Mouse (Mus musculus): ENCODE results near the gene Lhfpl5. TPM values are rescaled to one million over a fixed set of nuclear protein-coding genes. Genes with fewer than 3 reads are reported as not detected.
A peak's percentile ranks its signal among the peaks of the same experiment; 100 is the strongest.

The Lhfpl5 gene
- total RNA-seq, 2 experiments from 2014 or later: not detected

- Histone ChIP-seq H3K4me3 (no peak overlapping the region), H3K27ac (no peak overlapping the region)
- intact Hi-C loops (cut with DNase I): no loop called here
- no peak for TF ChIP-seq CTCF (IDR thresholded peaks at IDR 0.05)
- DNase-seq: no peak
Observed at GRCm38 (mm10) chr17:28618775-28619174, 43.3 kb downstream of the Lhfpl5 start.

GRCm38 (mm10) chr17:28621381-28622299 is 46.2 kb downstream of the Lhfpl5 start:
- intact Hi-C loops (cut with DNase I): no loop called here
- TF ChIP-seq CTCF (IDR thresholded peaks at IDR 0.05): no peak
- Histone ChIP-seq H3K27ac (peak overlapping the region; percentile 93), H3K4me3 (peak overlapping the region; percentile 89)
- DNase-seq: peak; percentile 62

- no peak for TF ChIP-seq CTCF (IDR thresholded peaks at IDR 0.05)
- Histone ChIP-seq H3K4me3 (peak within 1 kb of the TSS; percentile 89), H3K27ac (peak within 1 kb of the TSS; percentile 93)
- intact Hi-C loops (cut with DNase I): no loop called here
- DNase-seq: peak; percentile 96
Observed at GRCm38 (mm10) chr17:28622300-28622759, 46.9 kb downstream of the Lhfpl5 start, which contains the start of gene Srpk1. Gene Srpk1, minus strand, starts transcription at chr17:28622709.

- Histone ChIP-seq H3K27ac (no peak overlapping the region), H3K4me3 (no peak overlapping the region)
- intact Hi-C loops (cut with DNase I): no loop called here
- no peak for TF ChIP-seq CTCF (IDR thresholded peaks at IDR 0.05)
- DNase-seq: no peak
Observed at GRCm38 (mm10) chr17:28624841-28625240, 49.4 kb downstream of the Lhfpl5 start.

- Histone ChIP-seq H3K27ac (no peak overlapping the region), H3K4me3 (no peak overlapping the region)
- TF ChIP-seq CTCF (IDR thresholded peaks at IDR 0.05): no peak
- intact Hi-C loops (cut with DNase I): no loop called here
- no peak for DNase-seq
Observed at GRCm38 (mm10) chr17:28625327-28625726, 49.9 kb downstream of the Lhfpl5 start.

GRCm38 (mm10) chr17:28626937-28627336 is 51.5 kb downstream of the Lhfpl5 start:
- TF ChIP-seq CTCF (IDR thresholded peaks at IDR 0.05): no peak
- no peak for DNase-seq
- Histone ChIP-seq H3K27ac (no peak overlapping the region), H3K4me3 (no peak overlapping the region)
- intact Hi-C loops (cut with DNase I): no loop called here

- Histone ChIP-seq H3K27ac (no peak overlapping the region), H3K4me3 (no peak overlapping the region)
- no peak for TF ChIP-seq CTCF (IDR thresholded peaks at IDR 0.05)
- intact Hi-C loops (cut with DNase I): no loop called here
- no peak for DNase-seq
Observed at GRCm38 (mm10) chr17:28628248-28629124, 53.0 kb downstream of the Lhfpl5 start.

GRCm38 (mm10) chr17:28629125-28629524 is 53.7 kb downstream of the Lhfpl5 start:
- Histone ChIP-seq H3K4me3 (no peak overlapping the region), H3K27ac (no peak overlapping the region)
- DNase-seq: no peak
- intact Hi-C loops (cut with DNase I): no loop called here
- TF ChIP-seq CTCF (IDR thresholded peaks at IDR 0.05): no peak

Small RNA genes within 50 kb of the gene (microRNA-seq; reads per million reads assigned to microRNA genes)
- gene Gm25195: not detected
- gene Mir6969: not detected

Other genes with a start within 250 kb of the Lhfpl5 start
- 100 to 1,000 TPM; 382 to 410 TPM for gene Rpl10a, start 247.2 kb upstream of the Lhfpl5 start, total RNA-seq (2021)
- 1 to 10 TPM; 6.9 to 7.4 TPM for gene Tead3, start 224.8 kb upstream of the Lhfpl5 start, total RNA-seq (2021)
- gene Tulp1, start 210.4 kb upstream of the Lhfpl5 start, total RNA-seq (2021): not detected
- gene Fkbp5, start 58.1 kb upstream of the Lhfpl5 start, total RNA-seq (2021): 100 to 1,000 TPM; 106 to 153 TPM
- gene Armc12, start 44.8 kb upstream of the Lhfpl5 start, total RNA-seq (2021): not detected
- gene Clpsl2, start 26.2 kb upstream of the Lhfpl5 start, total RNA-seq (2021): not detected
- not detected for gene Clps, start 14.9 kb upstream of the Lhfpl5 start, total RNA-seq (2021)
- gene Srpk1, start 47.1 kb downstream of the Lhfpl5 start, total RNA-seq (2021): 10 to 100 TPM; 28.0 to 39.7 TPM
- gene Slc26a8, start 114.6 kb downstream of the Lhfpl5 start, total RNA-seq (2021): under 1 TPM; 0.38 to 0.50 TPM
- gene Mapk14, start 115.7 kb downstream of the Lhfpl5 start, total RNA-seq (2021): 10 to 100 TPM; 87.8 to 99.6 TPM
- under 1 TPM; 0.39 to 0.71 TPM for gene AC170998.1, start 150.4 kb downstream of the Lhfpl5 start, total RNA-seq (2021)
- gene Mapk13, start 193.7 kb downstream of the Lhfpl5 start, total RNA-seq (2021): under 1 TPM in 1 of 2 experiments, not detected in 1; 0.13 TPM
- 10 to 100 TPM; 15.5 to 16.2 TPM for gene Brpf3, start 225.4 kb downstream of the Lhfpl5 start, total RNA-seq (2021)

Measured in gastrocnemius, adult 2 months (tissue).